Mouse (Mus musculus) MEL (cell line): ENCODE results near the gene Rnasel. TPM values are rescaled to one million over a fixed set of nuclear protein-coding genes. Genes with fewer than 3 reads are reported as not detected.

Experiments
- DNase-seq: peaks from one replicate; pipeline ENCODE4 v3.0.0; 2011; ENCODE audit warnings: low read depth, low spot score
- H3K27ac ChIP-seq: 2 replicates; pipeline ENCODE4 v1.5.1; 2012; ENCODE audit warnings: low read depth, mild to moderate bottlenecking, control low read depth, low read length, moderate library complexity; ENCODE audit not compliant: control insufficient read depth
- H3K27me3 ChIP-seq, 2 experiments: fragments of 150-350 bp in 1 of 2; sonication (generic) in 1 of 2; 2 replicates each; pipeline ENCODE4 v1.6.1; 2012; ENCODE audit warnings: low read length in 2 of 2, mild to moderate bottlenecking in 2 of 2, improper control_type of control experiment in 1 of 2, moderate library complexity in 1 of 2; ENCODE audit not compliant: insufficient read depth in 2 of 2, control insufficient read depth in 1 of 2
- H3K36me3 ChIP-seq, 2 experiments: 2 replicates each; pipeline ENCODE4 v1.6.1; 2012 to 2014; ENCODE audit warnings: low read length in 2 of 2, improper control_type of control experiment in 1 of 2, inconsistent platforms in 1 of 2, mild to moderate bottlenecking in 1 of 2; ENCODE audit not compliant: insufficient read depth in 2 of 2, control insufficient read depth in 1 of 2
- H3K4me1 ChIP-seq, 2 experiments: fragments of 150-350 bp in 1 of 2; sonication (generic) in 1 of 2; 2 replicates each; pipeline ENCODE4 v1.6.1; 2012; ENCODE audit warnings: low read length in 2 of 2, improper control_type of control experiment in 1 of 2, mild to moderate bottlenecking in 1 of 2; ENCODE audit not compliant: insufficient read depth in 2 of 2, control insufficient read depth in 1 of 2
- H3K4me3 ChIP-seq, 2 experiments: fragments of 150-350 bp in 1 of 2; sonication (generic) in 1 of 2; 2 replicates each; pipeline ENCODE4 v1.5.1; 2012; ENCODE audit warnings: low read depth in 2 of 2, low read length in 2 of 2, mild to moderate bottlenecking in 2 of 2, moderate library complexity in 2 of 2, control low read depth in 1 of 2, improper control_type of control experiment in 1 of 2; ENCODE audit not compliant: control insufficient read depth in 1 of 2, insufficient read depth in 1 of 2
- H3K79me2 ChIP-seq: 2 replicates; pipeline ENCODE4 v1.6.1; 2012; ENCODE audit warnings: mild to moderate bottlenecking, low read length, moderate library complexity; ENCODE audit not compliant: control insufficient read depth, poor library complexity, insufficient read depth
- H3K9ac ChIP-seq: 2 replicates; pipeline ENCODE4 v1.6.1; 2012; ENCODE audit warnings: low read depth, mild to moderate bottlenecking, control low read depth, low read length, moderate library complexity; ENCODE audit not compliant: control insufficient read depth, poor library complexity, severe bottlenecking
- H3K9me3 ChIP-seq: fragments of 150-350 bp; sonication (generic); replicated peaks from 2 replicates; pipeline ENCODE4 v1.6.1; 2012; ENCODE audit warnings: mild to moderate bottlenecking, low read length, improper control_type of control experiment, moderate library complexity; ENCODE audit not compliant: insufficient read depth
- CHD1 ChIP-seq: IDR thresholded peaks from 2 replicates; pipeline ENCODE4 v1.6.1; 2012; ENCODE audit warnings: low read depth, mild to moderate bottlenecking, inconsistent platforms, low read length, improper control_type of control experiment
- CHD2 ChIP-seq: IDR thresholded peaks from 2 replicates; pipeline ENCODE4 v1.6.1; 2011; ENCODE audit warnings: low read length, improper control_type of control experiment
- CTCF ChIP-seq, 3 experiments: IDR thresholded peaks in 2 of 3; conservative IDR thresholded peaks in 1 of 3; 2 replicates each; pipeline ENCODE4 v1.5.1; 2011 to 2012; ENCODE audit warnings: low read length in 3 of 3, low read depth in 2 of 3, mild to moderate bottlenecking in 2 of 3, improper control_type of control experiment in 1 of 3, inconsistent platforms in 1 of 3, mixed read lengths in 1 of 3, moderate library complexity in 1 of 3; ENCODE audit not compliant: control insufficient read depth in 1 of 3, insufficient read depth in 1 of 3, poor library complexity in 1 of 3, severe bottlenecking in 1 of 3
- ELF1 ChIP-seq: IDR thresholded peaks from 2 replicates; pipeline ENCODE4 v1.6.1; 2014; ENCODE audit warnings: low read depth, mild to moderate bottlenecking, inconsistent platforms, low read length, improper control_type of control experiment, moderate library complexity
- GABPA ChIP-seq: IDR thresholded peaks from 2 replicates; pipeline ENCODE4 v1.6.1; 2012; ENCODE audit warnings: low read depth, mild to moderate bottlenecking, inconsistent platforms, low read length, improper control_type of control experiment, moderate library complexity
- GATA1 ChIP-seq: IDR thresholded peaks from 2 replicates; pipeline ENCODE4 v1.6.1; 2011; ENCODE audit warnings: low read depth, low read length, improper control_type of control experiment
- KAT2A ChIP-seq: conservative IDR thresholded peaks from 2 replicates; pipeline ENCODE4 v1.6.1; 2012; ENCODE audit warnings: low read depth, low read length, improper control_type of control experiment, inconsistent platforms
- MAFK ChIP-seq: IDR thresholded peaks from 2 replicates; pipeline ENCODE4 v1.6.1; 2011; ENCODE audit warnings: low read depth, mild to moderate bottlenecking, low read length, improper control_type of control experiment, borderline replicate concordance
- MAX ChIP-seq: IDR thresholded peaks from 2 replicates; pipeline ENCODE4 v1.6.1; 2011; ENCODE audit warnings: low read length, improper control_type of control experiment
- MAZ ChIP-seq: IDR thresholded peaks from 2 replicates; pipeline ENCODE4 v1.6.1; 2012; ENCODE audit warnings: low read depth, mild to moderate bottlenecking, inconsistent platforms, low read length, improper control_type of control experiment
- MEF2A ChIP-seq: IDR thresholded peaks from 2 replicates; pipeline ENCODE4 v1.6.1; 2014; ENCODE audit warnings: low read depth, mild to moderate bottlenecking, inconsistent platforms, low read length, improper control_type of control experiment; ENCODE audit not compliant: poor library complexity, insufficient replicate concordance, severe bottlenecking; ENCODE audit errors: extremely low read depth
- MXI1 ChIP-seq: IDR thresholded peaks from 2 replicates; pipeline ENCODE4 v1.6.1; 2011; ENCODE audit warnings: mild to moderate bottlenecking, low read depth, low read length, improper control_type of control experiment
- NRF1 ChIP-seq: IDR thresholded peaks from 2 replicates; pipeline ENCODE4 v1.6.1; 2014; ENCODE audit warnings: low read depth, mild to moderate bottlenecking, inconsistent platforms, low read length, improper control_type of control experiment, moderate library complexity; ENCODE audit not compliant: poor library complexity, insufficient read depth, severe bottlenecking
- POLR2A ChIP-seq, 2 experiments: IDR thresholded peaks; 2 replicates each; pipeline ENCODE4 v1.6.1; 2011 to 2012; ENCODE audit warnings: low read length in 2 of 2, mild to moderate bottlenecking in 2 of 2, control low read depth in 1 of 2, improper control_type of control experiment in 1 of 2, low read depth in 1 of 2, moderate library complexity in 1 of 2; ENCODE audit not compliant: control insufficient read depth in 1 of 2, insufficient read depth in 1 of 2, poor library complexity in 1 of 2
- POLR2AphosphoS2 ChIP-seq: IDR thresholded peaks from 2 replicates; pipeline ENCODE4 v1.6.1; 2011; ENCODE audit warnings: low read length, improper control_type of control experiment
- RAD21 ChIP-seq: IDR thresholded peaks from 2 replicates; pipeline ENCODE4 v1.6.1; 2011; ENCODE audit warnings: mild to moderate bottlenecking, low read depth, low read length, improper control_type of control experiment
- SIN3A ChIP-seq: IDR thresholded peaks from 2 replicates; pipeline ENCODE4 v1.6.1; 2012; ENCODE audit warnings: low read length, improper control_type of control experiment, inconsistent platforms
- SMC3 ChIP-seq: IDR thresholded peaks from 2 replicates; pipeline ENCODE4 v1.6.1; 2011; ENCODE audit warnings: low read depth, low read length, improper control_type of control experiment
- USF1 ChIP-seq: IDR thresholded peaks from 2 replicates; pipeline ENCODE4 v1.6.1; 2014; ENCODE audit warnings: low read depth, mild to moderate bottlenecking, inconsistent platforms, low read length, improper control_type of control experiment, moderate library complexity
- USF2 ChIP-seq, 2 experiments: IDR thresholded peaks; 2 replicates each; pipeline ENCODE4 v1.6.1; 2011 to 2012; ENCODE audit warnings: improper control_type of control experiment in 2 of 2, low read length in 2 of 2, borderline replicate concordance in 1 of 2, inconsistent platforms in 1 of 2, low read depth in 1 of 2, mild to moderate bottlenecking in 1 of 2; ENCODE audit not compliant: insufficient read depth in 1 of 2
- ZC3H11A ChIP-seq: IDR thresholded peaks from 2 replicates; pipeline ENCODE4 v1.6.1; 2012; ENCODE audit warnings: low read depth, mild to moderate bottlenecking, inconsistent platforms, low read length, improper control_type of control experiment
- ZMIZ1 ChIP-seq: IDR thresholded peaks from 2 replicates; pipeline ENCODE4 v1.6.1; 2012; ENCODE audit warnings: low read depth, mild to moderate bottlenecking, inconsistent platforms, low read length, improper control_type of control experiment, moderate library complexity
- polyA plus RNA-seq, 2 experiments: library from polyadenylated mRNA; stranded (reverse) in 1 of 2; unstranded in 1 of 2; fragments of >175 nt in 1 of 2; fragments of >200 nt in 1 of 2; gene quantifications; 2 replicates each; pipeline versions ENCODE4 v1.2.1 to v1.2.4; 2012; ENCODE audit warnings: low replicate concordance in 2 of 2, low read depth in 1 of 2; ENCODE audit not compliant: insufficient read length in 2 of 2, insufficient read depth in 1 of 2, missing spikeins in 1 of 2
- total RNA-seq: library from RNA; depleted of rRNA; stranded (reverse); fragments of 300-350 nt; gene quantifications from 2 replicates; pipeline ENCODE4 v1.2.3, GENCODE M21; 2012

The Rnasel gene
- total and polyA plus RNA-seq, 3 experiments, result 5.2 to 8.1 TPM; not detected in 1

GRCm38 (mm10) chr1:153700448-153701063, 48.7 kb upstream of the Rnasel start:
- H3K4me1 ChIP-seq, result no peaks in the 10 kb centered on the region
- H3K79me2 ChIP-seq, result no peaks in the 10 kb centered on the region
- H3K4me3 ChIP-seq, result no peak overlapping the region
- TF ChIP-seq MEF2A, result no peak
- no peak for TF ChIP-seq POLR2AphosphoS2
- no peak for TF ChIP-seq USF1
- TF ChIP-seq MAX, result no peak
- TF ChIP-seq MAFK, result no peak
- TF ChIP-seq MAZ, result no peak
- TF ChIP-seq CHD1, result no peak
- TF ChIP-seq CTCF (IDR thresholded peaks at IDR 0.05 in 2 of 3, conservative IDR thresholded peaks at IDR 0.05 in 1 of 3; ENCODE audit: control insufficient read depth in 1 of 3, insufficient read depth in 1 of 3, low read depth in 2 of 3, low read length in 3 of 3, poor library complexity in 1 of 3, severe bottlenecking in 1 of 3), result no peak
- no peak for TF ChIP-seq CHD2
- H3K9ac ChIP-seq, result no peak overlapping the region
- H3K27me3 ChIP-seq, result no peaks in the 10 kb centered on the region
- H3K27ac ChIP-seq, result no peak overlapping the region
- H3K36me3 ChIP-seq, result no peaks in the 10 kb centered on the region
- DNase-seq, result no peak
- H3K9me3 ChIP-seq, result no peaks in the 10 kb centered on the region

DNA sequence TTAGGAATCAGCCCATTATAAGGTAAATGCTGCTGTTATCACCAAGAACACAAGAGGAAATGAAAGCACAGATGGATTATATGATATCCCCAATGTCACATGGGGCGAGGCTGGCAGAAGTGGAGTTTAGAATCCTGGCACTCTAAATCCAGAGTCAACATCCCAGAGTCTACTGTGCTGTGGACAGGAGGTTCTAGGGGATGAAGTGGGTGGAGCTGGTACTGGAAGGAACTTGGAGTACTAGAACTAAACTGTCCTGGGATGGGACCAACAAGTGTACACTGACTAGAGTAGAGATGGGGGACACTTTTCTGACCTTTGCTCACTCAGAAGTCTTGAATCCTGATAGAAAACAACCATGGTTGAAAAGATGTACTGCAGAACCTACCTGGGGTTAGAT, 47.8 kb upstream of the Rnasel start:
- H3K27me3 ChIP-seq, result no peaks in the 10 kb centered on the region
- H3K79me2 ChIP-seq, result no peaks in the 10 kb centered on the region
- no peaks in the 10 kb centered on the region for H3K9me3 ChIP-seq
- DNase-seq, result no peak
- TF ChIP-seq KAT2A (no peak), MXI1 (no peak), SMC3 (no peak), GATA1 (no peak), CTCF (IDR thresholded peaks at IDR 0.05 in 2 of 3, conservative IDR thresholded peaks at IDR 0.05 in 1 of 3; ENCODE audit: control insufficient read depth in 1 of 3, insufficient read depth in 1 of 3, low read depth in 2 of 3, low read length in 3 of 3, poor library complexity in 1 of 3, severe bottlenecking in 1 of 3) (no peak), RAD21 (no peak), SIN3A (no peak), MAZ (no peak), ELF1 (no peak), GABPA (no peak), USF2 (IDR thresholded peaks at IDR 0.05; ENCODE audit: borderline replicate concordance in 1 of 2, insufficient read depth in 1 of 2, low read depth in 1 of 2, low read length in 2 of 2) (no peak), ZMIZ1 (no peak), POLR2A (IDR thresholded peaks at IDR 0.05; ENCODE audit: control insufficient read depth in 1 of 2, insufficient read depth in 1 of 2, low read depth in 1 of 2, low read length in 2 of 2, poor library complexity in 1 of 2) (no peak), NRF1 (no peak), ZC3H11A (no peak)
- no peaks in the 10 kb centered on the region for H3K4me1 ChIP-seq
- no peak overlapping the region for H3K27ac ChIP-seq
- no peaks in the 10 kb centered on the region for H3K36me3 ChIP-seq
- H3K9ac ChIP-seq, result no peak overlapping the region
- no peak overlapping the region for H3K4me3 ChIP-seq
